Comparison of ENCODE assay signal across 10 mouse cellular contexts in the genomic region with DNA sequence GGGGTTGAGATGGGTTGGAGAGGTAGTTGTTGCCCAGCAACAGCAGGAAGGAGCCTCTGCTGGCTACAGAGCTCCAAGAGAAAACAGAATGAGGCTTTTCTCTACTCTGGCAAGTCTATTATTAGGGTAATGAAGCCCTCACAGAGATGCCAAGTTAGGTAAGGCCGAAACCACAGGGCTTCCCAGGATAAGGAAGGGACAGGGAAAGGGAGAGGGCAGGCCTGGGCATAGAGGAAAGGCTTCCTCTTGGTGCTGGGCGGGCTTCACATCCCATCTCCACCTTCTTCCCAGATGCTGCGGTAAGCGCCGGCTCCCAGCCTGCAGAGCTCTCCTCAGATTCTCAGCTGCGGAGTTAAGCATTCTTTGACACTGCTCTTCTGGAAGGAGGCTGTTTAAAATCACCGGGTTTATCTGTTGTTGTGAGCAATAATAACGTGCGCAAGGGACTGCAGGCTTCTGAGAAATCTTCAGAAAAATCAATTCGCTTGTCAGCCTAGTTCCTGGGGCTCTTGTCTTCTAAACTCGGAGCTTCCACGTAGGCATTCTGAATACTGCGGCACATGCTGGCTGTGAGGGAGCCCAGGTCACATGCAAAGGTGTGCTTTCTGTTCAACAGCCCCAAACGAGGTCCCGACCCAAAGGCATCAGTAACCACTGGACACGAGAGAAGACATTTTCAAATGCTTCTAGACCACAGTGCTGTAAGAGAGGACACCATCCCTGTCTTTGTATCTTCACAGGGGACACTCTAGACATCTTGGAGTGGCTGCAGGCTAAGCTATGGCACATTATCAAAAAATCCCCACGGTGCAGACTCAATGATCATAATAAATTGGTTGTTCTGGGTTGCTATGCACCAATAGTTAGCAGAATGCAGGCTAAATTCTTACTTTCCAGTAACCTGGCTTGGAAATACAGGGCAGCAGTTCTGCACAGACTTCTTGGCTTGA. TPM values are rescaled to one million over a fixed set of nuclear protein-coding genes. Genes with fewer than 3 reads are reported as not detected.
DNase-seq lines count a peak whose midpoint lies in the region; ATAC-seq and TF ChIP-seq lines count a peak whose summit lies in the region.
"Had no signal": no experiment of that assay in that cellular context is flagged by ENCODE, and none has a peak within 500 bp of the region (broad histone marks: within the 10 kb centered on the region; RNA-seq: fewer than 3 reads in every experiment).

No protein-coding gene starts in this region.

- no peak for DNase-seq in heart, adult 18-20 months
- DNase-seq in embryo, embryonic 9.5 days (ENCODE audit: extremely low spot score), result peak; percentile 36
- peak; percentile 35 for DNase-seq in midbrain, postnatal 0 days (ENCODE audit: low spot score)
- no peak for DNase-seq in urinary bladder, adult 18-20 months (ENCODE audit: low spot score in 2 of 2)
- no peak for DNase-seq in Muller cell, postnatal 12 days (ENCODE audit: inconsistent ontology term)

- no peaks in the 10 kb centered on the region for H3K9me3 ChIP-seq in heart, embryonic 11.5 days (replicated peaks; ENCODE audit: control insufficient read depth, low read length)
- H3K9me3 ChIP-seq in hindbrain, embryonic 13.5 days, result no peaks in the 10 kb centered on the region
- no peaks in the 10 kb centered on the region for H3K9me3 ChIP-seq in midbrain, postnatal 0 days (ENCODE audit: low read length)
- H3K9me3 ChIP-seq in intestine, embryonic 16.5 days (ENCODE audit: control insufficient read depth, low read length), result no peaks in the 10 kb centered on the region
- H3K9me3 ChIP-seq: embryonic facial prominence, embryonic 15.5 days had no signal

- H3K9ac ChIP-seq in heart, embryonic 11.5 days (ENCODE audit: low read depth, low read length), result 0 out of 2 replicates have a peak overlapping the region, but pooled peaks have one; percentile 24
- H3K9ac ChIP-seq in hindbrain, embryonic 13.5 days, result peak overlapping the region; percentile 35; the same call in 1 of the 2 replicates
- H3K9ac ChIP-seq in midbrain, postnatal 0 days (replicated peaks; ENCODE audit: low read length, poor library complexity, severe bottlenecking), result no peak overlapping the region; the same call in 1 of the 2 replicates
- H3K9ac ChIP-seq in intestine, embryonic 16.5 days (ENCODE audit: low read depth, low read length), result no peak overlapping the region
- H3K9ac ChIP-seq: embryonic facial prominence, embryonic 15.5 days had no signal

- TF ChIP-seq CTCF in midbrain, postnatal 0 days (IDR thresholded peaks at IDR 0.05), result 0 out of 2 replicates have a peak, but pooled peaks have one; percentile 2

- H3K27me3 ChIP-seq in heart, embryonic 11.5 days (ENCODE audit: control insufficient read depth, insufficient read depth, low read length), result 0 out of 2 replicates have a peak, but pooled peaks cover 3% of the 10 kb centered on the region
- H3K27me3 ChIP-seq in hindbrain, embryonic 13.5 days, result 0 out of 2 replicates have a peak, but pooled peaks cover 8% of the 10 kb centered on the region
- no peaks in the 10 kb centered on the region for H3K27me3 ChIP-seq in midbrain, postnatal 0 days (ENCODE audit: insufficient read depth, low read length)
- no peaks in the 10 kb centered on the region for H3K27me3 ChIP-seq in intestine, embryonic 16.5 days (replicated peaks; ENCODE audit: control insufficient read depth, insufficient read depth, low read length)

- H3K4me3 ChIP-seq in heart, embryonic 11.5 days (ENCODE audit: low read depth, low read length), result peak overlapping the region; percentile 13; the same call in 1 of the 2 replicates
- peak overlapping the region; percentile 4; the same call in 1 of the 2 replicates for H3K4me3 ChIP-seq in hindbrain, embryonic 13.5 days
- H3K4me3 ChIP-seq in midbrain, postnatal 0 days (ENCODE audit: low read depth, low read length), result peak overlapping the region; percentile 16; the same call in 1 of the 2 replicates
- H3K4me3 ChIP-seq in intestine, embryonic 16.5 days (ENCODE audit: low read length), result no peak overlapping the region
- H3K4me3 ChIP-seq: embryonic facial prominence, embryonic 15.5 days had no signal

- 9% methylated on average over 17 of the region's 17 CpGs for WGBS in heart, embryonic 11.5 days (ENCODE audit: insufficient replicate concordance)
- WGBS in hindbrain, embryonic 13.5 days, result 10% methylated on average over 17 of the region's 17 CpGs
- WGBS in midbrain, postnatal 0 days, result 6% methylated on average over 17 of the region's 17 CpGs
- WGBS in intestine, embryonic 16.5 days, result 19% methylated on average over 17 of the region's 17 CpGs

- H3K4me2 ChIP-seq in heart, embryonic 11.5 days, result peak overlapping the region; percentile 56
- H3K4me2 ChIP-seq in hindbrain, embryonic 13.5 days, result peak overlapping the region; percentile 45
- H3K4me2 ChIP-seq in midbrain, postnatal 0 days (ENCODE audit: low read depth, low read length, poor library complexity, severe bottlenecking), result peak overlapping the region; percentile 16
- no peak overlapping the region for H3K4me2 ChIP-seq in intestine, embryonic 16.5 days (ENCODE audit: low read depth, low read length)
- H3K4me2 ChIP-seq: embryonic facial prominence, embryonic 15.5 days had no signal

- H3K4me1 ChIP-seq in heart, embryonic 11.5 days (ENCODE audit: control insufficient read depth, insufficient read depth, low read length), result peaks cover 7% of the 10 kb centered on the region; the same call in 1 of the 2 replicates
- peaks cover 25% of the 10 kb centered on the region for H3K4me1 ChIP-seq in hindbrain, embryonic 13.5 days (replicated peaks)
- peaks cover 12% of the 10 kb centered on the region; the same call in 1 of the 2 replicates for H3K4me1 ChIP-seq in midbrain, postnatal 0 days (ENCODE audit: insufficient read depth, low read length)
- H3K4me1 ChIP-seq in intestine, embryonic 16.5 days (ENCODE audit: control insufficient read depth, insufficient read depth, low read length), result no peaks in the 10 kb centered on the region

- ATAC-seq in heart, embryonic 11.5 days (replicated peaks; ENCODE audit: insufficient number of reproducible peaks, low FRiP score, low TSS enrichment), result no peak
- ATAC-seq in hindbrain, embryonic 13.5 days (ENCODE audit: low FRiP score), result peak; percentile 79
- ATAC-seq in midbrain, postnatal 0 days (ENCODE audit: low FRiP score), result peak; percentile 63; the same call in 1 of the 2 replicates
- no peak for ATAC-seq in intestine, embryonic 16.5 days
- ATAC-seq: activated CD4-positive, CD25-positive, alpha-beta regulatory T cell, adult 4 months had no signal

- H3K36me3 ChIP-seq in heart, embryonic 11.5 days (ENCODE audit: control insufficient read depth, insufficient read depth, low read length), result no peaks in the 10 kb centered on the region
- H3K36me3 ChIP-seq in hindbrain, embryonic 13.5 days, result no peaks in the 10 kb centered on the region
- no peaks in the 10 kb centered on the region for H3K36me3 ChIP-seq in midbrain, postnatal 0 days (ENCODE audit: insufficient read depth, low read length)
- no peaks in the 10 kb centered on the region for H3K36me3 ChIP-seq in intestine, embryonic 16.5 days (ENCODE audit: control insufficient read depth, insufficient read depth, low read length)
- H3K36me3 ChIP-seq: embryonic facial prominence, embryonic 15.5 days had no signal

- no peak overlapping the region for H3K27ac ChIP-seq in heart, embryonic 11.5 days (ENCODE audit: low read depth, low read length)
- H3K27ac ChIP-seq in hindbrain, embryonic 13.5 days, result peak overlapping the region; percentile 67
- peak overlapping the region; percentile 65 for H3K27ac ChIP-seq in midbrain, postnatal 0 days (ENCODE audit: low read depth, low read length)
- H3K27ac ChIP-seq in intestine, embryonic 16.5 days (ENCODE audit: low read length), result no peak overlapping the region
- H3K27ac ChIP-seq: embryonic facial prominence, embryonic 15.5 days had no signal

RNA-seq across cellular contexts. Expression of gene Bmper, which starts 18.3 kb away (rescaled TPM):
- 10.9 and 14.8 TPM in 2 replicates for polyA plus RNA-seq in heart, embryonic 11.5 days (2014; fragmentation: Nextera tagmentation; extraction: Ambion mirVana)
- 1 to 10 TPM; 2.1 to 2.4 TPM for total RNA-seq in heart, adult 18-20 months (2021)
- 5.8 and 6.0 TPM in 2 replicates for polyA plus RNA-seq in hindbrain, embryonic 13.5 days (2015; fragmentation: Nextera tagmentation; extraction: Ambion mirVana)
- 9.2 and 11.1 TPM in 2 replicates for total RNA-seq in midbrain, postnatal 0 days (2014; rRNA removed)
- 6.3 and 7.3 TPM in 2 replicates for polyA plus RNA-seq in midbrain, postnatal 0 days (2015; fragmentation: Nextera tagmentation; extraction: Ambion mirVana)
- 8.3 and 8.9 TPM in 2 replicates for polyA plus RNA-seq in intestine, embryonic 16.5 days (2015; fragmentation: Nextera tagmentation; extraction: Ambion mirVana)
- polyA plus RNA-seq: activated CD4-positive, CD25-positive, alpha-beta regulatory T cell, adult 4 months had no signal

Comparison
In these comparisons a context has a peak if more than half of its experiments do, and no peak if none do; other contexts are left out.
1. ATAC-seq: peak in hindbrain, embryonic 13.5 days (single experiment) and midbrain, postnatal 0 days (single experiment); none in heart, embryonic 11.5 days (single experiment) and intestine, embryonic 16.5 days (single experiment).
2. H3K27ac ChIP-seq: peak in hindbrain, embryonic 13.5 days (single experiment) and midbrain, postnatal 0 days (single experiment); none in heart, embryonic 11.5 days (single experiment) and intestine, embryonic 16.5 days (single experiment).
3. H3K9ac ChIP-seq: peak in heart, embryonic 11.5 days (single experiment) and hindbrain, embryonic 13.5 days (single experiment); none in midbrain, postnatal 0 days (single experiment) and intestine, embryonic 16.5 days (single experiment).
4. DNase-seq: peak in embryo, embryonic 9.5 days (single experiment) and midbrain, postnatal 0 days (single experiment); none in heart, adult 18-20 months (0 of 2), urinary bladder, adult 18-20 months (0 of 2) and Muller cell, postnatal 12 days (single experiment).